Mouse (Mus musculus) embryonic stem cell, embryonic (primary cell): Measurements from ENCODE around the gene Bcar1.

ENCODE experiments used
- CTCF ChIA-PET, 4 experiments: fragments of 300-600 bp in 2 of 4; fragments of 350-600 bp in 2 of 4; sonication (Branson Sonifier 250); formaldehyde crosslinking; loops; one replicate each; lab custom pipeline; 2022; ENCODE audit warnings: inconsistent platforms in 2 of 4; lab: Charles Lee
- POLR2A ChIA-PET, 4 experiments: fragments of 300-600 bp in 2 of 4; fragments of 350-600 bp in 2 of 4; sonication (Branson Sonifier 250); formaldehyde crosslinking; loops; one replicate each; lab custom pipeline; 2022; ENCODE audit warnings: antibody characterized with exemption in 4 of 4, inconsistent platforms in 1 of 4; lab: Charles Lee

Bcar1 gene

GRCm38 (mm10) chr8:111716603-111717487 is 26.8 kb downstream of the Bcar1 start:
- ChIA-PET CTCF (interaction anchor here in 3 of 4 experiments (0.5 to 3.6 kb wide), 11 partner anchors 8 to 195 kb away, joined by 3 to 16 read pairs (median 4); partner anchors contain the start of gene Wdr59 (in 1 of the 3)), POLR2A (interaction anchor here (0.8 to 5.0 kb wide), 12 partner anchors 8 to 137 kb away, joined by 3 to 46 read pairs (median 4); partner anchors contain the start of gene Cfdp1 (in 1 of the 4))

GRCm38 (mm10) chr8:111715514-111715913 is 28.1 kb downstream of the Bcar1 start:
- ChIA-PET CTCF (interaction anchor here in 2 of 4 experiments (0.6 to 1.2 kb wide), 3 partner anchors 19 to 296 kb away, joined by 3 read pairs; no protein-coding TSS in a partner anchor), POLR2A (interaction anchor here in 2 of 4 experiments (0.6 to 1.8 kb wide), 7 partner anchors 8 to 74 kb away, joined by 3 to 6 read pairs (median 3); no protein-coding TSS in a partner anchor)

GRCm38 (mm10) chr8:111714295-111714694 is 29.3 kb downstream of the Bcar1 start:
- ChIA-PET CTCF (interaction anchor here in 1 of 4 experiments (1.0 to 1.2 kb wide), 2 partner anchors 28 to 96 kb away, joined by 3 read pairs; no protein-coding TSS in a partner anchor), POLR2A (interaction anchor here in 1 of 4 experiments (0.7 to 2.1 kb wide), 2 partner anchors 55 to 72 kb away, joined by 3 to 4 read pairs; no protein-coding TSS in a partner anchor)

- ChIA-PET CTCF (interaction anchor here in 3 of 4 experiments (0.6 to 1.5 kb wide), 7 partner anchors 11 to 908 kb away, joined by 3 to 8 read pairs (median 4); partner anchors contain the start of gene Il34 (in 1 of the 3)), POLR2A (interaction anchor here in 3 of 4 experiments (0.6 to 2.1 kb wide), 8 partner anchors 18 to 1196 kb away, joined by 3 to 8 read pairs (median 3); no protein-coding TSS in a partner anchor)
These were observed 29.8 kb downstream of the Bcar1 start for GRCm38 (mm10) chr8:111713817-111714216.

GRCm38 (mm10) chr8:111713291-111713690 is 30.3 kb downstream of the Bcar1 start:
- ChIA-PET CTCF (interaction anchor here (0.6 to 2.3 kb wide), 21 partner anchors 11 to 908 kb away, joined by 3 to 8 read pairs (median 4); partner anchors contain the start of gene Il34 (in 1 of the 4)), POLR2A (interaction anchor here in 3 of 4 experiments (0.6 to 2.1 kb wide), 8 partner anchors 18 to 1196 kb away, joined by 3 to 8 read pairs (median 3); no protein-coding TSS in a partner anchor)

GRCm38 (mm10) chr8:111712588-111712987 is 31.0 kb downstream of the Bcar1 start:
- ChIA-PET CTCF (interaction anchor here (0.6 to 2.3 kb wide), 26 partner anchors 12 to 333 kb away, joined by 3 to 7 read pairs (median 4); no protein-coding TSS in a partner anchor), POLR2A (interaction anchor here in 1 of 4 experiments (0.6 to 2.1 kb wide), 8 partner anchors 13 to 321 kb away, joined by 3 to 4 read pairs (median 3); no protein-coding TSS in a partner anchor)

GRCm38 (mm10) chr8:111712135-111712534 is 31.5 kb downstream of the Bcar1 start:
- POLR2A ChIA-PET = interaction anchor here in 2 of 4 experiments (0.5 to 1.8 kb wide), 8 partner anchors 13 to 321 kb away, joined by 3 to 5 read pairs (median 3); no protein-coding TSS in a partner anchor

GRCm38 (mm10) chr8:111710777-111711485 is 32.7 kb downstream of the Bcar1 start:
- ChIA-PET CTCF (interaction anchor here in 3 of 4 experiments (0.6 to 2.3 kb wide), 7 partner anchors 13 to 824 kb away, joined by 3 to 6 read pairs (median 3); partner anchors contain the start of gene Adat1 (in 1 of the 3)), POLR2A (interaction anchor here in 2 of 4 experiments (0.5 to 1.6 kb wide), 5 partner anchors 9 to 78 kb away, joined by 3 to 4 read pairs (median 3); no protein-coding TSS in a partner anchor)

More at GRCm38 (mm10) chr8:111712135-111712534, 31.5 kb downstream of the Bcar1 start:
- CTCF ChIA-PET = interaction anchor here (0.6 to 2.3 kb wide), 21 partner anchors 15 to 333 kb away, joined by 3 to 7 read pairs (median 4); partner anchors contain the start of gene Adat1 (in 2 of the 4)

GRCm38 (mm10) chr8:111709223-111709622 is 34.4 kb downstream of the Bcar1 start:
- POLR2A ChIA-PET = interaction anchor here in 2 of 4 experiments (1.1 to 3.4 kb wide), 4 partner anchors 9 to 211 kb away, joined by 3 to 16 read pairs (median 4); no protein-coding TSS in a partner anchor
- CTCF ChIA-PET = interaction anchor here in 3 of 4 experiments (0.6 to 1.3 kb wide), 4 partner anchors 8 to 324 kb away, joined by 3 to 5 read pairs (median 4); no protein-coding TSS in a partner anchor

- ChIA-PET POLR2A (interaction anchor here in 2 of 4 experiments (0.5 to 3.4 kb wide), 4 partner anchors 11 to 788 kb away, joined by 3 to 16 read pairs (median 4); partner anchors contain the start of gene St3gal2 (in 1 of the 2)), CTCF (interaction anchor here in 2 of 4 experiments (0.6 to 1.3 kb wide), 4 partner anchors 9 to 325 kb away, joined by 3 to 10 read pairs (median 4); no protein-coding TSS in a partner anchor)
These were observed 35.3 kb downstream of the Bcar1 start for GRCm38 (mm10) chr8:111708265-111708664.

GRCm38 (mm10) chr8:111705699-111706098 is 37.9 kb downstream of the Bcar1 start:
- POLR2A ChIA-PET = interaction anchor here (0.5 to 2.2 kb wide), 7 partner anchors 11 to 334 kb away, joined by 3 to 8 read pairs (median 3); no protein-coding TSS in a partner anchor
- CTCF ChIA-PET = interaction anchor here in 2 of 4 experiments (0.6 to 1.1 kb wide), 2 partner anchors 14 to 175 kb away, joined by 3 to 4 read pairs; no protein-coding TSS in a partner anchor

- ChIA-PET POLR2A (interaction anchor here (0.5 to 2.2 kb wide), 8 partner anchors 11 to 334 kb away, joined by 3 to 8 read pairs (median 4); partner anchors contain the start of gene Cfdp1 (in 1 of the 4)), CTCF (interaction anchor here in 1 of 4 experiments (1.1 kb wide), 1 partner anchor 13 kb away, joined by 4 read pairs; no protein-coding TSS in a partner anchor)
These were observed 38.4 kb downstream of the Bcar1 start for GRCm38 (mm10) chr8:111705222-111705621.

- POLR2A ChIA-PET = interaction anchor here (0.5 to 2.2 kb wide), 6 partner anchors 12 to 707 kb away, joined by 3 to 6 read pairs (median 5); partner anchors contain the start of gene Cfdp1 (in 1 of the 4)
These were observed 39.0 kb downstream of the Bcar1 start for GRCm38 (mm10) chr8:111704585-111704984.

GRCm38 (mm10) chr8:111701380-111701779 is 42.2 kb downstream of the Bcar1 start:
- ChIA-PET POLR2A (interaction anchor here in 2 of 4 experiments (0.7 to 1.1 kb wide), 3 partner anchors 14 to 30 kb away, joined by 3 to 4 read pairs (median 3); no protein-coding TSS in a partner anchor), CTCF (interaction anchor here in 2 of 4 experiments (0.6 to 2.4 kb wide), 3 partner anchors 14 to 400 kb away, joined by 5 to 9 read pairs (median 5); no protein-coding TSS in a partner anchor)

More at GRCm38 (mm10) chr8:111704585-111704984, 39.0 kb downstream of the Bcar1 start:
- CTCF ChIA-PET = interaction anchor here in 1 of 4 experiments (1.1 kb wide), 1 partner anchor 13 kb away, joined by 4 read pairs; no protein-coding TSS in a partner anchor

- POLR2A ChIA-PET = interaction anchor here in 1 of 4 experiments (0.9 to 1.5 kb wide), 3 partner anchors 17 to 46 kb away, joined by 3 read pairs; no protein-coding TSS in a partner anchor
These were observed 42.9 kb downstream of the Bcar1 start for GRCm38 (mm10) chr8:111700740-111701139.

GRCm38 (mm10) chr8:111700201-111700600 is 43.4 kb downstream of the Bcar1 start:
- ChIA-PET POLR2A (interaction anchor here in 1 of 4 experiments (1.1 to 1.5 kb wide), 2 partner anchors 31 to 46 kb away, joined by 3 read pairs; no protein-coding TSS in a partner anchor), CTCF (interaction anchor here in 1 of 4 experiments (2.4 kb wide), 1 partner anchor 19 kb away, joined by 9 read pairs; no protein-coding TSS in a partner anchor)

More at GRCm38 (mm10) chr8:111700740-111701139, 42.9 kb downstream of the Bcar1 start:
- CTCF ChIA-PET = interaction anchor here in 1 of 4 experiments (0.6 to 2.4 kb wide), 2 partner anchors 20 to 88 kb away, joined by 3 to 9 read pairs; no protein-coding TSS in a partner anchor
